Mouse (Mus musculus) lung, postnatal 0 days (tissue): ENCODE data around the gene Gm10073.
"Not testable (repeated sequence)": the region's sequence is repeated elsewhere in the genome, so short reads cannot be mapped to it uniquely, and the experiment has no call there.

ENCODE experiments used
- CTCF ChIP-seq: IDR thresholded peaks from 2 replicates; pipeline ENCODE4 v1.5.1; 2016; ENCODE audit warnings: antibody characterized with exemption, mild to moderate bottlenecking
- EP300 ChIP-seq: IDR thresholded peaks from 2 replicates; pipeline ENCODE4 v1.6.1; 2016; ENCODE audit warnings: antibody characterized with exemption, mild to moderate bottlenecking, control low read depth

DNA sequence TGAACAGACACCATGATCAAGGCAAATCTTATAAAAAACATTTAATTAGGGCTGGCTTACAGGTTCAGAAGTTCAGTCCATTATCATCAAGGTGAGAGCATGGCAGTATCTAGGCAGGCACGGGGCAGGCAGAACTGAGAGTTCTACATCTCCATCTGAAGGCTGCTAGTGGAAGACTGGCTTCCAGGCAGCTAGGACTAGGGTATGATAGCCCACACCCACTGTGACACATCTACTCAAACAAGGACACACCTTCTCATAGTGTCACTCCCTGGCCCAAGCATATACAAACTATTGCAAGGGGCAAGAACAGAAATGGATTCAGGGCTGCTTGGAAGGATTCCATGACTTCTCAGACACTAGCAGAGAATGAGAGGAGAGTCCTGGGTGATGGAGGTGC is 1.1 kb downstream of the Gm10073 start:
- not testable (repeated sequence) for TF ChIP-seq CTCF, EP300
